Mouse (Mus musculus): ENCODE measurements around the gene Rab3a. TPM values are rescaled to one million over a fixed set of nuclear protein-coding genes. Genes with fewer than 3 reads are reported as not detected.

The Rab3a gene
- total RNA-seq, 2 experiments from 2014 or later, result 2.1 to 3.3 TPM

DNA sequence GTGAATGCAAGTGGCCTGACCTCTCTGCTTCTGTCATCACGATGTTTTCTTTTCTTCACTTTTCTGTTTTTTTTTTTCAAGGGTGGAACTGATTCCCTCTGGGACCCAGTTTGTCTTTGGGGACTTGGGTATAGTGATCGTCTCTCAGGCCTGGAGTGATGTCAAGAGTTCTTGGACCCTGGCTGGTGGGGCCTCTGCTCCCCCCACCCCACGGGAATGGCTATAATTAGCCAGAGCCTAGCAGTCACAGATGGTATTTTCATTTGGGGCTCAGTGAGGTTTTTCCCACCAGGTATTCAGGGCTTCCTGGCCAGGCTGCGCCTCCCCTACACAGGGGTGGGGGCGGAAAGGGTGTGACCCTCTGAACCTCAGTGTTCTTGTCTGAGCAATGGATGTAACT, 12.8 kb upstream of the Rab3a start:
- no peak for ATAC-seq (ENCODE audit: poor library complexity, severe bottlenecking)

DNA sequence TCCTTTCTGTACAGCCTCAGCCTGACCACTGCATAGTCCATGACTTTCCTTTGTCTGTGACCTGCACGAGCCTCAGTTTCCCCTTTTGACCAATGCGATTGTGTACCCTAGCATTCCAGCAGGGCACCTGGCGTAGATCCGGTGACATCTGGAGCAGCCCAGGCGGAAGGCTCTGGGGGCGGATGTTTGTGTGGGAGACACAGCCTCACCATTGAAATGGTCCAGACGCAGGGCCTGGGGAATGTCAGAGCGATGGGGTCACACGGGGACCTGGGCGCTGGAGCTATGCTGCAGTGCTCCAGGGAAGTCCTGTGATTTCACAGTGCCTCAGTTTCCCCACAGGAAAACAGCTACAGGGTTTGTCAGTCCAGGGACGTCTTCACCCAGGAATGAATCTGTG, 12.3 kb upstream of the Rab3a start:
- ATAC-seq (ENCODE audit: poor library complexity, severe bottlenecking), result no peak

DNA sequence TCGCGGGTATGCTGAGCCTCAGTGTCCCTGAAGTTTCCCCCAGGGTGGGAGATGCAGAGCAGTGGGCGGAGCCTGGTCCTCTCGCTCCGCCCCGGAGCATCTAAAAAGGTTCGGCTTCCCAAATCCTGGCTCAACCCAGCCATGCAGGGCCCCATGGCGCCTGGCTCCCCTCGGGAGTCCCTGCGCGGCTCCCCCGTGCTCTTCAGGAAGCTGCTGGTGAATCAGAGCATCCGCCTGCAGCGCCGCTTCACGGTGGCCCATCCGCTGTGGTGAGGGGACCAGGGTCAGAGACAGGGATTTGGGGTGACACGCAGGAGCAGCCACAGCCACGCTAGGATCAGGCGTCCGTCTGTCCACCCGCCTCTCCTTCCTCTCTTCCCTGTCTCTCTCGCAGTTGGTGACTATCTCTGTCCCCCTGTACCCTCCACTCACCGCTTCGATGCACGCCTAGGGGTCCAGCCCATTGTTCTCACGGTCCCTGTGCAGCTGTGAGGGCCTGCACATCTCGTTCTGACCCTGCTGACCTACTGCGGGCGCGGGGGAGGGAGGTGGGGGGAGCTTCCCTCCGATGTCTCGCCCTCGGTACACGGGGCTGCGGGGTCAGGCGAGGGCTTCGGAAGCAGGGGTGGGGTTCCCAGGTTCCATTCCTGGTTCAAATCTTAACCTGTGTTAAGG, 11.4 kb upstream of the Rab3a start:
- ATAC-seq (ENCODE audit: poor library complexity, severe bottlenecking), result 0 out of 2 replicates have a peak, but pooled peaks have one; percentile 24

DNA sequence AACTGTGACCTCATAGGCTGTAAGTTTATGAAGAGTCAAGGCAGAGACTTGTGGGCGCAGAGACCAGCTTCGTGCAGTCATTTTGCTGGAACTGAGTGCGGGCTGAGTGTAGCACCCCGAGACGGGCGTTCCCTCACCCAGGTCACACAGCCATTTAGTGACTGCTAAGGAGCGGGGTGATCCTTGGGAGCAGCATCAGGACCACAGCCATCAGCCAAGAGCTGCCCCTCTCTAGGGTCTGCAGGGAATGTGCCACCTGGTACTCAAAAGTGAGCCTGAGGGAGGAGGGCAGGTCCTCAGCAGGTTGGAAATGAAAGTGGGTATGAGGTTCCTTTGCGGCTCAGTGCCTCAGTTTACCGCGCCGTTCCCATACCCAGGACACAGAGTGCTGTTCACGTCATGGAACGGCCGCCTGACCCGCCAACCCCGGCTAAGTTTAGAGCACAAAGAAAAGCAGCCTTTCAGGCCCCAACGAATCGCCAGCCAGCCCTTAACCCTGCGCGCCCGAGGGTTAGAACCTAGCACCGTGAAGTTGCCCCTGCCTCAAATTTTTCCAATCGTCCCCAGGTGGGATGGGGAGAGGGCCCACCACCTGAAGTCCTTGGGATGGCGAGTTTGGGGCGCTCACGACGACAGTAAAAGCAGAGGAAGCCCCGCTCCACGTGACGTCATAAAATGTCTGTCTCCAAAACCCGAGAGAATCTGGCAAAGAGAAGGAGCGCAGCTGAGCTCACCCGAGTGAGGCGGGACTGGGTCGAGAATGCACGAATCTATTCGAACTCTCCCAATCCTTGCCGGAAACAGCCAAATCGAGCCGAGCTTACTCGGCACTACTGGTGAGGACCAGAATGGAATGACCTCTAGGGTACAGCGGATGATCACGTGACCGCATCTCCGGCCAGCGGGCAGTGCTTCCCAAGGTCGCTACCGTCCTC, 10.6 kb upstream of the Rab3a start:
- no peak for ATAC-seq (ENCODE audit: poor library complexity, severe bottlenecking)

DNA sequence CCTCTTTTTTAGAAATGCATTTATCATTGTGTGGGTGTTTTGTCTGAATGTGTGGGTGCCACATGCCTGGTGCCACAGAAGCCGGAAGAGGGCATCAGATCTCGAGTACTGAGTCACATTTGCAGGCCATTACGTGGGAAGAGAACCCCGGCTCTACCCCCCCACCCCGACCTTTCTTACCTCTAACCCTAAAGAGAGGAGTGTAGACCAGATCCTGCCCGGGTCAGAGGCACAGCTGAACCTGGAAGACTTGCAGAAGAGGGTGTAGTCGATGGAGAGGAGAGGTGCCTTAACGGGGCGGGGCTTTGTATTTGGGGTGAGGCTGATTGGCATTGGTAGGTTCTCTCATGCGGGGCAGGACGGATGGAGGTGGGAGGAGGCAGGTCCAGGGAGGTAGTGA, 9.7 kb upstream of the Rab3a start:
- no peak for ATAC-seq (ENCODE audit: poor library complexity, severe bottlenecking)

DNA sequence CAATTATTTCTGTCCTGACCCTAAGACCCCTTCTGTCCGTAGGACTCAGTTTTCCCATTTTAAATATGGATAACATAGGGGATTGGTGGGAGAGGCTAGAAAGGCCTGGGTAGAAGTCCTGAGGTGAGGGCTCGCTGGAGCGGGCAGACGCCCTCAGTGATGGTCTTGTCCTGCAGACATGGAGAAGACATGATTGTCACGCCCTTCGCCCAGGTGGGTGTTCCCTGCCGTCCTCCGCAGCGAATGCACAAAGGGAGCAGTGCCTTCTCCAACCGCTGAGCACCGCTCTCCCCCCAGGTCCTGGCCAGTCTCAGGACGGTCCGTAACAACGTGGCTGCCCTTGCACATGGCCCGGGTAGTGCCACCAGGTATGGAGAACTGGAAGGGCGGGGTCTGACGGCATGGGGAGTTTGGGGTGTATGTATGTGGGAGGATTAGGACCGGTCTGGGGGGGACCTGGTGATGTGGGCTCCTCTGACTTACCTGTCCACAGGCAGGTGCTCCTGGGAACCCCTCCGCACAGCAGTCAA, 8.7 kb upstream of the Rab3a start:
- no peak for ATAC-seq (ENCODE audit: poor library complexity, severe bottlenecking)

DNA sequence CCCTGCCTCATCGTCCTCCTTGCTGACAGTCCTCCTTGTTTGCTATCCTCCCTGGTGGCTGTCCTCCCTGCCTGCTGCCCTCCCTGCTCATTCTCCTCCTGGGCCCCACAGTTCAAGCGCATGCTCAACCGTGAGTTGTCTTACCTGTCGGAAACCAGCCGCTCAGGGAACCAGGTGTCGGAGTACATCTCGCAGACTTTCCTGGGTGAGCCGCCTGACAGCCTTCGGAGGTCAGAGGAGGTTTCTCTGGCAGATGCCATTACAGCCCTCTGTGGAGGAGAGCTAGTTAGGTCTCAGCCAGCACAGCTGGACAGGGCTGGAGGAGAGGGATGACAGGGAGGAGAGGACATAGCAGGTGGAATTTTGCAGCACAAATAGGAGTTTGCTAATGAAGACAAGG, 7.8 kb upstream of the Rab3a start:
- ATAC-seq (ENCODE audit: poor library complexity, severe bottlenecking), result no peak

DNA sequence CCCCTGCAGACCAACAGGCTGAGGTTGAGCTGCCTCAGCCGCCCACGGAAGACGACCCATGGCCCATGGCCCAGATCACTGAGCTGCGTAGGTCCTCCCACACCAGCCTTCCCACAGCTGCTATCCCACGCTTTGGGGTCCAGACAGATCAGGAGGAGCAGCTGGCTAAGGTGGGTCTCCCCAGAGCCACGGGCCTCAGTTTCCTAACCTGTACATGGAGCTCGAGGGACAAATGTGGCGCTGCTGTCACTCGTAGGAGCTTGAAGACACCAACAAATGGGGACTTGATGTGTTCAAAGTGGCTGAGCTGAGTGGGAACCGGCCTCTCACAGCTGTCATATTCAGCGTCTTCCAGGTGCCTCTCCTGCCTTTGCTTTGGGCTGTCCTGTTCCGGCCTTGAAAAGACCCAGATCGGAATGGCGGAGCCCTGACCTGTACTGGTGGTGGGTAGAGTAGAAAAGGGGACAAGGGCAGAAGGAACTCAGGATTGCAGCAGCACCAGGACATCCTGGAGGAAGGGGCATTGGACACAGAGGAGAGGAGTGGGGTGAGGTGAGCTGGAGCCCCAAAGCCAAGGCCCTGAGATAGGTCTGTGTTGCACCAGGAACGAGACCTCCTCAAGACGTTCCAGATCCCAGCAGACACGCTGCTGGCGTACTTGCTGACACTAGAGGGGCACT, 7.1 kb upstream of the Rab3a start:
- ATAC-seq (ENCODE audit: poor library complexity, severe bottlenecking), result no peak

DNA sequence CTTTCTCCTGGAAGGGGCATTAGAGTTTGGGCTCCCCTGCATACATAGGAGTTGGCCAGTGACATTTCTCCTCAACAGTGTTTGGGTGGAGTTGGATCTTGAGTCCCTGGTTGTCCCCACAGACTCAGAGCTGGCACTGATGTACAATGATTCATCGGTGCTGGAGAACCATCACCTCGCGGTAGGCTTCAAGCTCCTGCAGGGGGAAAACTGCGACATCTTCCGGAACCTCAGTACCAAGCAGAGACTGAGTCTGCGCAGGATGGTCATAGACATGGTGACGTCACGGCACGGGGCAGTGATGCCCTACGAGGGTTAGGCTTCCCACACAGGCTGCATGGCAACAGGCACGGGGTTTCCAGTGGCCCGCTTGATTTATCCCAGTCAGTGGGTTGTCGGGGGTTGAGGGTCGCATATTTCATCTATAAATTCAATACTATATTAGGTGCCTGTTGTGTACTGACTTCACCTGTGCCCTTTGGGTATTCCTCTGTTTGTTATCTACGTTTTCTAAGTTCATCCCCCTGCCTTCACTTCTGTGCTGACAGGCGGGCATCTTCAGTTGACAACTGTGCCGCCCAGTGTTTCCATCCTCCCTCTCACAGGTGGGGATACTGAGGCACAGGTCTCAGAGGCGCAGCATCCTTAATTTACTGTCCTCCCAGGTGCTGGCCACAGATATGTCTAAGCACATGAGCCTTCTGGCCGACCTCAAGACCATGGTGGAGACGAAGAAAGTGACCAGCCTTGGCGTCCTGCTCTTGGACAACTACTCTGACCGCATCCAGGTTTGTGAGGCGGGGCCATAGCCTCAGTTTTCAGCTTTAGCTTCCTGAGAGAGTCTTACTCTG, 6.0 kb upstream of the Rab3a start:
- ATAC-seq (ENCODE audit: poor library complexity, severe bottlenecking), result no peak

DNA sequence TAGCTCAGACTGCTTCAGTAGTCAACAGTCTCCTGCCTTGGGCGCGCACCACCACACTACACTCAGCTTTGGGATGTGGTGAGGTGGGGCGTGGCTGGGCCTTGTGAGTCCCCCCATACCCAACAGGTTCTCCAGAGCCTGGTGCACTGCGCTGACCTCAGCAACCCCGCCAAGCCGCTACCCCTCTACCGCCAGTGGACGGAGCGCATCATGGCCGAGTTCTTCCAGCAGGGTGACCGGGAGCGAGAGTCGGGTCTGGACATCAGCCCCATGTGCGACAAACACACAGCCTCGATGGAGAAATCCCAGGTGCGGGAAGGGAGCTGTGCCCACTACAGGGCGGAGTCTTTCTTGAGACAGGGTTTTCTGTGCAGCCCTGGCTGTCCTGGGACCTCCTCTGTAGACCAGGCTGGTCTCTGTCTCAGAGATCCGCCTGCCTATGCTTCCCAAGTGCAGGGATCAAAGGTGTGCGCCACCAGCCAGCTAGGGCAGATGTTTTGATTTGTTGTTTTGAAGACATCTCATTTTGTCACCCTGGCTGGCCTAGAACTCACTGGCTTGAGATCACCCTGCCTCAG, 5.3 kb upstream of the Rab3a start:
- no peak for ATAC-seq (ENCODE audit: poor library complexity, severe bottlenecking)

DNA sequence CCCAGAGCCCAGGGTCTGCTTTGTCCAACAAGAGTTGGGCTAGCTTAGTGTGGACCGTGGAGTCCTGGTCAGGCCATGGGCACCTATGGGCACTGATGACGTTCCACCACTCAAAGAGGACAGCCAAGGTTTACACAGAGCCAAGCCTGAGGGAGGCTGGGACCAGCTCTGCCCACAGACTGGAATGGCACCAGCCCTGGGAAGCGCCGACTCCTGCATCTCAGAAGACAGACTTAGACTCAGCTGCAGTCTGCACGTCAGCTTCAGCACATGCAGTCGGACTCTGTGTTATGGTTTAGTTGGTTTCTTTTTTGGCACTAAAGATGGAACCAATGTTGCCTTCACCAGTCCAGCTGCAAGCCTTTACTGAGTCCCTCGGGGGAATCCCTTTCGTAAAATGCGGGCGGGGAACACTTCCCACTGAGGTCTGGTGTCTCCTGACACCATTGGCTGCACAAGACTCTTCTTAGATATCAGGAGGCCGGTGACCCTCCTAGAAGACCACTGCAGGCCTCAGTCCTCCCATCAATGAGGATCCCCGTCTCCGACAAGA, 4.3 kb upstream of the Rab3a start:
- ATAC-seq (ENCODE audit: poor library complexity, severe bottlenecking), result no peak

DNA sequence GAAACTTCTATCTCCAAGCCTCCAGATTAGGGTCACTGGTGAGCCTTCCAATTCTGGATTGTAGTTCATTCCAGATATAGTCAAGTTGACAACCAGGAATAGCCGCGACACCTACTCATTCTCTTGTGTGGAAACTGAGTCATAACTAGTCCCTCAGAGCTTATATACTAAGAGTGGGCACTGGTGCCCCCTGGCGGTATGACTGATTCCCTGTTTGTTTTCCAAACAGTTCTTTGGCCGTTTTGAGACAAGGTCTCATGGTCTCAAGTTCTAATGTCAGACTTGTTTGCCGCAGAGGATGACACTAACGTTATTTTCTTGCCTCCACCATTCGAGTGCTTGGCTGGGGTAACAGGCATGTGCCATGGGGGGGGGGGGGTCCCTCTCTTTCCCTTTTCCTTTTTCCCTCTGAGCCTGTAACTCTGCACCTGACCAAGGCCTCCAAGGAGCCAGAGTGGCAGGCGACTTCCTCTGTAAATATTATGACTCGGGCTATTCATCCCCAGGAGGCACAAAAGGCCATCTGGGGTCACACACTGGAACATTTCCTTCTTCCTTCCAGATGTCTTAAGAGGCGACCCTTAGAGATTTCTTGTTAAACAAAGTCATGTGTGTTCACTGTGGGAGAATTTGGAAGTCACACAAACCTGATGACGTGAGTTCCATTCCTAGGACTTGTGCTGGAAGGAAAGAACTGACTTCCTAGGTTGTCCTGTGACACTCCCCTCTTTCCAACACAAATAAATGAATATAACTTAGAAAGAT, 2.3 kb upstream of the Rab3a start:
- no peak for ATAC-seq (ENCODE audit: poor library complexity, severe bottlenecking)

DNA sequence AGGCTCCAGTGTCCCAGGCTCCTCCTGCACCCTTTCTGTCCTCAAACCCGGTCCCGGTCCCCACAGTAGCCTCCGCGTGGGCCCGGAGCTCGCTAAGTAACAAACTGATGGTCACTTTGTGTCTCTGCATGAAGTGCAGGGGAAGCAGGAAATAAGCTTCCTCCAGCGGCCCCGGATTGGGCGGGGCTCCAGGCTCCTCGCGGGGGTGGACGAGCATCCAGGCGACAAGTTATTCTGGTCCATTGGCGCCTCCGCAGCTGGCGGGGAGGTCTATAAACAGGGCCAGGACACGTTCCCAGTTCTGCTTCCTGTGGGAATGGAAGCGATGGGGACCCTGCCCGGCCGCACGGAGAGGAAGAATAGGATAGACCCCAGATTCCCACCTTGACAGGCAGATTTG, 1.3 kb upstream of the Rab3a start:
- peak; percentile 41 for ATAC-seq (ENCODE audit: poor library complexity, severe bottlenecking)

DNA sequence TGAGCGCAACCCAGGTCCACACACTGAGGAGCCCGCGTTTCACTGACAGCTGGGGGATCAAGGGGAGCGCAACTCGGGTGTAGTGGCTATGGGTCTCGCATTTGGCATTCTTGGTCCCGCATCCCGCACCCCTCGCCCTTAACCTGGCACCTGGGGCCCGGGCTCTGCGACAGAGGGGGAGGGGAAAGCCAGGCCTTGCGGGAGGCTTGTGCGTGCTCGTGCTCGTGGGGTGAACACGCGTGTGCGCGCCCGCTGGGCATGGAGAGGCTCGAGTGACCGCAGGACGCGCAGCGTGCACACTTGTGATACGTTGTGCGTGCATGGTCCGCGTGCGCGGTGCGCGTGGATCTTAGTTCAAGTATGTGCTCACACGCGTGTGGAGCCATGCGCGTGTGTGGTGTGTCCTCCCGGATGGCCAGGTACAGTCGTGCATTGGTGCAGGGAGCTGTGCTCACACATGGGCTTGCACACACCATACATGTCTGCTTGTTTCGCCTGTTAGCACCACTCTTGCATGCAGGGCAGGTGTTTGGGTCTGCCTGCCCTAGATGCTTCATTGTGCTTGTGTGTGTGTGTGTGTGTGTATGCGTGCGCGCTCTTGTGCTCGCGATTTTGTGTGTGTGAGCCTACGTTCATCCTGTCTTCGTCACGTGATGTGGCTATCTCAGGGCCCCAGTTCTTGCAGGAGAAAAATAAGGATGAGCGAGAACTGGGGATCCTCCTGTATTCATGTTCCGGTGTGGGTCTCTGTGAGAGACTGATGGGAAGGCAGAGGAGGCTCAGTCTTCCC, 587 bp downstream of the Rab3a start:
- 0 out of 2 replicates have a peak, but pooled peaks have one; percentile 27 for ATAC-seq (ENCODE audit: poor library complexity, severe bottlenecking)

DNA sequence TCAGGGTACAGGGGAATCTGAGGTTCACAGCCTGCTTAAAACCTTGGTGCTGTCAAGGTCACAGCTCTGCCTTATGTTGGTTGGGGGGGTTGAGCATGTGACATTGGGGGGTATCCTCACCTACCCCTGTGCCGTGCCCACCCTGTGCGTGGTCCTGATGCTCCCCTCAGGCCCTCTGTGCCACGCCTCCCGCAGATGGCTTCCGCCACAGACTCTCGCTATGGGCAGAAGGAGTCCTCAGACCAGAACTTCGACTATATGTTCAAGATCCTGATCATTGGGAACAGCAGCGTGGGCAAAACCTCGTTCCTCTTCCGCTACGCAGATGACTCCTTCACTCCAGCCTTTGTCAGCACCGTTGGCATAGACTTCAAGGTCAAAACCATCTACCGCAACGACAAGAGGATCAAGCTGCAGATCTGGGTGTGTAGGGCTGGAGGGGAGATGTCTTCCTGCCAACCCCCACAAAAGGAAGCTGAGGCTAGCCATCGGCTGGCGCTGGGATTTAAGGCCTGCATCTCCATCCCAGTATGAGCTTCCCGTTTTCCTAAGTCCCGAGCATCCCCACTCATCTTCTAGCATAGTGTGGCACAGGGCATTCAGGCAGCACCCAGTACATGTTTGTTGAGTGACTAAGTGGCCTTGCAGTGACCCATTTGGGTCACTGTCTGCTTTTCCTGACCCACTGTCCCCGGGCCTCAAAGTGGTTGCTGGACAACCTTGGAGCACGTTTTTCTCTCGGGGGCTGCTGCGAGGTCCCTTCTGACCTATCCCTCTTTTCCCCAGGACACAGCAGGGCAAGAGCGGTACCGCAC, 1.4 kb downstream of the Rab3a start:
- no peak for ATAC-seq (ENCODE audit: poor library complexity, severe bottlenecking)

DNA sequence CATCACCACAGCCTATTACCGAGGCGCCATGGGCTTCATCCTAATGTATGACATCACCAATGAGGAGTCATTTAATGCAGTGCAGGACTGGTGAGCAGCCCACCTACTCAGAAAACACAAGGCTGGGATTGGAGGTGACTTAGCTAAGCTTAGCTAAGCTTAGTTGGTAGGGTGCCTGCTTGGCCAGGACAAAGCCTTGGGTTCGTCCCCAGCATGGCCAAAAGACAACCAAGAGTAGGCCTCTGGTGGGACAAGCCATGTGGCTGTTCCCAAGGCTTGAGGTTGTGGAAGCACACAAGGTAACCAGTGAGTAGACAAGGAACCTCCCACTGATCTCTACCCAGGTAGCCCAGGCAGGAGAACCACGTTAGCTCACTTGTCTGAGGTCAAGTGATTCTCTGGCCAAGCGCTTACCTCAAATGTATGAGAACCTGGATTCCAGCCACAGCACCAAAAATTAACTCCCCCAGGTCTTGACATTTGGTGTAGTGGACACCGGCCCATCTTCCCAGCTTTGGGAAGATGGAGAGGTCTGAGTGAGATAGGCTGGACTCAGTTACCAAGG, 2.1 kb downstream of the Rab3a start:
- ATAC-seq (ENCODE audit: poor library complexity, severe bottlenecking), result no peak
